Mouse (Mus musculus) midbrain, embryonic 11.5 days (tissue): ENCODE measurements around the gene Trabd2b. TPM values are rescaled to one million over a fixed set of nuclear protein-coding genes. Genes with fewer than 3 reads are reported as not detected.

Source experiments
- ATAC-seq: fragments of 200-750 bp; cut with Nextera tagmentation; 2 replicates; pipeline ENCODE4 v1.8.0; 2017; ENCODE audit warnings: moderate TSS enrichment, moderate library complexity; ENCODE audit not compliant: low FRiP score
- DNase-seq: peaks from one replicate; pipeline ENCODE4 v3.0.0; 2015; ENCODE audit warnings: low spot score; ENCODE audit errors: missing footprints
- H3K27ac ChIP-seq: fragments of 300-500 bp; sonication (generic); 2 replicates; pipeline ENCODE4 v1.5.1; 2014; ENCODE audit warnings: low read depth, low read length
- H3K27me3 ChIP-seq: fragments of 300-500 bp; sonication (generic); 2 replicates; pipeline ENCODE4 v1.6.1; 2014; ENCODE audit warnings: mild to moderate bottlenecking, low read length, moderate library complexity, mixed read lengths; ENCODE audit not compliant: control insufficient read depth, insufficient read depth
- H3K36me3 ChIP-seq: fragments of 300-500 bp; sonication (generic); 2 replicates; pipeline ENCODE4 v1.6.1; 2014; ENCODE audit warnings: mild to moderate bottlenecking, low read length, moderate library complexity, mixed read lengths; ENCODE audit not compliant: control insufficient read depth, insufficient read depth
- H3K4me1 ChIP-seq: fragments of 300-500 bp; sonication (generic); 2 replicates; pipeline ENCODE4 v1.6.1; 2014; ENCODE audit warnings: low read length; ENCODE audit not compliant: control insufficient read depth, insufficient read depth
- H3K4me2 ChIP-seq: fragments of 300-500 bp; sonication (generic); 2 replicates; pipeline ENCODE4 v1.6.1; 2014; ENCODE audit warnings: mild to moderate bottlenecking, moderate library complexity
- H3K4me3 ChIP-seq: fragments of 300-500 bp; sonication (generic); 2 replicates; pipeline ENCODE4 v1.5.1; 2014; ENCODE audit warnings: low read depth, low read length
- H3K9ac ChIP-seq: fragments of 300-500 bp; sonication (generic); 2 replicates; pipeline ENCODE4 v1.6.1; 2014; ENCODE audit warnings: low read length
- H3K9me3 ChIP-seq: fragments of 300-500 bp; sonication (generic); 2 replicates; pipeline ENCODE4 v1.6.1; 2016; ENCODE audit warnings: low read length; ENCODE audit not compliant: control insufficient read depth
- WGBS: fragments of 180-500 bp; shearing (Covaris S2); extraction: QIAGEN DNeasy Blood & Tissue Kit; methylation state at CpG from one replicate; pipeline ENCODE4 v1.1.7; 2014; 5-methylcytosine and 5-hydroxymethylcytosine counted together
- polyA plus RNA-seq: library from polyadenylated mRNA; unstranded; fragments of >200 nt; fragmentation: Nextera tagmentation; extraction: Ambion mirVana; gene quantifications from 2 replicates; pipeline ENCODE4 v1.2.1, GENCODE M21; 2014

Trabd2b gene
- polyA plus RNA-seq, 1 experiment from 2014 or later = 2.2 TPM

DNA sequence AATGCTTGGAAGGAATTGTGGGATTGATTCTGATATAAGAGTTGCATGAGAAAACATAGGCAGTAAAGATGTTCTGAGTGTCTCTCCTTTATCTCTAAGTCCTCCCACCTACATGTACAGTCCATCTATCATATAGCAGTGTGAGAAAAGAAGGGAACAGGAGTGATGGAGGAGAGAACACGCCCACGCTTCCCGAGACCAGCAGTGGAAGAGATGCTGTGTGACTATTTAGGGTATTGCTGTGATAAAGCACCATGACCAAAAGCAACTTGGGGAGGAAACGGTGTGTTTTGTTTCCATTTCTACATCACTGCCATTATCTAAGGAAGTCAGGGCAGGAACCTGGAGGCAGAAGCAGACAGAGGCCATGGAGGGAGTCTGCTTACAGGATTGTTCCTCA, 235.9 kb downstream of the Trabd2b start:
- peak; percentile 26 for DNase-seq
- Histone ChIP-seq H3K4me2 (no peak overlapping the region), H3K27ac (no peak overlapping the region), H3K36me3 (no peaks in the 10 kb centered on the region), H3K9ac (no peak overlapping the region), H3K27me3 (no peaks in the 10 kb centered on the region), H3K4me1 (no peaks in the 10 kb centered on the region), H3K4me3 (no peak overlapping the region), H3K9me3 (no peaks in the 10 kb centered on the region)
- no peak for ATAC-seq
- WGBS = 96% methylated on average over 4 of the region's 4 CpGs

- peak; percentile 28 for DNase-seq
- 92% methylated on average over 20 of the region's 20 CpGs for WGBS
- Histone ChIP-seq H3K4me1 (peaks cover 4% of the 10 kb centered on the region), H3K27me3 (peaks cover 7% of the 10 kb centered on the region), H3K4me2 (no peak overlapping the region), H3K9ac (no peak overlapping the region), H3K36me3 (no peaks in the 10 kb centered on the region), H3K27ac (no peak overlapping the region), H3K4me3 (no peak overlapping the region), H3K9me3 (no peaks in the 10 kb centered on the region)
- ATAC-seq = no peak
Observed at GRCm38 (mm10) chr4:114643679-114644208, 237.2 kb downstream of the Trabd2b start.

DNA sequence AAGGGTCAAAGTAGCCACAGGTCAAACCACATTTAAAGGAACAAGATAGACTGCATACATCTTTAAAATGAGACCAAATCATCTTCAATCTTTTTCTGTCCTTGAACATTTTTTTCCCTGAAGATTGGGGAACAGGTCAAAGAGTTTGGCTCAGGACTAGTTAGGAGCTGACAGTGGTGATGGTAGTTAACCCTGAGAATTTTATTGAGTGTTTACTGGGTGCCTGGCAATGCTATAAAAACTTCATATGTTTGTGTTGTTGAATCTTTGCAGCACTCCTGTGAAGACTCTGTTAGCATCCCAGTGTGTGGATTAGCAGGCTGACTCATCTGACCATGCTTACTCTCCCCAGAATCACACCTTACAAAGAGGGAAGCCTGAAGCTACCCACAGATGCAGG, 238.8 kb downstream of the Trabd2b start:
- H3K27ac ChIP-seq = no peak overlapping the region
- DNase-seq (peak; percentile 60), ATAC-seq (no peak)
- peaks cover 6% of the 10 kb centered on the region for H3K4me1 ChIP-seq
- no peak overlapping the region for H3K9ac ChIP-seq
- H3K9me3 ChIP-seq = no peaks in the 10 kb centered on the region
- peaks cover 15% of the 10 kb centered on the region for H3K27me3 ChIP-seq
- no peaks in the 10 kb centered on the region for H3K36me3 ChIP-seq
- H3K4me2 ChIP-seq = no peak overlapping the region
- H3K4me3 ChIP-seq = no peak overlapping the region

DNA sequence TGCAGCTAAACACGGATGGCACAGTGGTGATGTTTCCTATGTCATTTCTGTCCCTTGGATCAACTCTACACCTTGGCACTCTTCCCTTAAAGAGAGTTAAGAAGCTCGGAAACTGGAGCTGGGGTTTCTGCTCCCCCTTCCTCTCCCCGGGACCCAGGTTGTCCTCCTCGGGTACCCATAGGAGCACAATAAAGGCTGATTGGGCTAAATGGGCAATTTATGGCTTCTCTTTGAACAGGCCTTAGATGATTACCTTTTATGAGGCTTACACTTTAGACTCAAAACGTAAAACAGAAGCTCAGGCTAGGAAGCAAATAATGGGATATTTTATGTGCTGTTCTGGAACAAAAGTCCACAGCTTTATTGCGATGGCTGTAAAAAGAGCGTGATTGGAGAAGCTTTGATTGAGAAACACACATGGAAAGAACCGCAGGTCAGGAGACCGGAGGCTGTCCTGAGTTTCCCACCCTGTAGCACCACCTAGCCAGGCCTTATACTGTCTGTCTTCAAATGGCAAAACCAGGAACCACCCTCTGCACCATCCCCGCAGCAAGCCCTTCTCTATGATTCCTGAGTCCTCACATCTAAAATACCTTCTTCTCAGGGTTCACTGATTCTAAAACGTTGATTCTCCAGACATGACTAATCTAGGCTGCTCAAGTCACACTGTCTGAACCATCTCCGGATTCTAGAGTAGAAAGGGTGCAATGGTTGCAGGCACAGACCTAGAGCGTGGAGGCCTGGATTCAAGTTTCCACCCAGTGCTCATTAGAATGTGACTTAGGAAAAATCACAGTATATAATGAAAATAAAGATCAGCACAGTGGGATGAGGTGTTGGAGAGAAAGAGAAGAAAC, 240.5 kb downstream of the Trabd2b start:
- Histone ChIP-seq H3K27me3 (peaks cover 17% of the 10 kb centered on the region), H3K9ac (no peak overlapping the region), H3K36me3 (no peaks in the 10 kb centered on the region), H3K4me2 (no peak overlapping the region), H3K27ac (no peak overlapping the region), H3K9me3 (no peaks in the 10 kb centered on the region), H3K4me3 (no peak overlapping the region), H3K4me1 (peaks cover 6% of the 10 kb centered on the region)
- DNase-seq (no peak), ATAC-seq (0 out of 2 replicates have a peak, but pooled peaks have one; percentile 3)
- 73% methylated on average over 13 of the region's 13 CpGs for WGBS

- H3K27me3 ChIP-seq = peaks cover 17% of the 10 kb centered on the region
- DNase-seq = peak; percentile 97
- no peaks in the 10 kb centered on the region for H3K36me3 ChIP-seq
- ATAC-seq = peak; percentile 51
- peaks cover 6% of the 10 kb centered on the region for H3K4me1 ChIP-seq
- no peak overlapping the region for H3K4me2 ChIP-seq
- WGBS = 9% methylated on average over 4 of the region's 4 CpGs
- H3K9me3 ChIP-seq = no peaks in the 10 kb centered on the region
- H3K27ac ChIP-seq = no peak overlapping the region
- no peak overlapping the region for H3K4me3 ChIP-seq
- H3K9ac ChIP-seq = no peak overlapping the region
Observed at GRCm38 (mm10) chr4:114647689-114648088, 241.2 kb downstream of the Trabd2b start.

DNA sequence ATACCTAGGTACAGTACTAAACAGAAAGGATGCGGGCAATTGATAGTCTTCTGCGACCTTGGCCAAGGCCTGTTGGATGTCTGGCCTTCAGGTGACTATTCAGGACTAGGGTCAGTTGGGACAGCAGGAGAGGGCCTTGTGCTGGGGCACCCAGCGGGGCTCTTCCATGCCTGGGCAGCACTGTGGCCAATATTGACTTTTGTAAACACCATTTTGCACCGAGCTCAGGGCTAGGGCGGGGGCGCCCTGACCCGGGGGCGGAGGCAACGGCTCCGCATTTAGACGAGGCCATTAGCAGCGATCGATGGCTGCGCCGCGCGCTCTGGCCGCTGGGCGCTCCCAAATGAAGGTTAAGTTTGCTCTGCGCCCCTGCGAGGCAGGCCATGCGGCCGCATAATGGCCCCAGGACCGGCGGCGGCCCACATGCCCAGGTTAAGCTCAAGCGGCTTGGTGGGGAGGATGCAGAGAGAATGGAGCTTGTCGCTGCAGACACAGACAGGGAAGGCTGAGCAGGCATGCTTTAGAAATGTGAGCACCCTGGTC, 242.1 kb downstream of the Trabd2b start:
- 10% methylated on average over 28 of the region's 28 CpGs for WGBS
- Histone ChIP-seq H3K4me2 (peak overlapping the region; percentile 19; the same call in 1 of the 2 replicates), H3K4me1 (peaks cover 6% of the 10 kb centered on the region), H3K27ac (no peak overlapping the region), H3K4me3 (no peak overlapping the region), H3K27me3 (peaks cover 17% of the 10 kb centered on the region), H3K9me3 (no peaks in the 10 kb centered on the region), H3K36me3 (no peaks in the 10 kb centered on the region), H3K9ac (no peak overlapping the region)
- ATAC-seq = peak; percentile 73
- peak; percentile 94 for DNase-seq

GRCm38 (mm10) chr4:114650551-114650950, 244.0 kb downstream of the Trabd2b start:
- H3K9ac ChIP-seq = no peak overlapping the region
- 86% methylated on average over 6 of the region's 6 CpGs for WGBS
- H3K9me3 ChIP-seq = no peaks in the 10 kb centered on the region
- H3K4me2 ChIP-seq = no peak overlapping the region
- H3K27me3 ChIP-seq = peaks cover 17% of the 10 kb centered on the region
- no peak overlapping the region for H3K4me3 ChIP-seq
- ATAC-seq (no peak), DNase-seq (no peak)
- no peak overlapping the region for H3K27ac ChIP-seq
- H3K4me1 ChIP-seq = peaks cover 6% of the 10 kb centered on the region
- no peaks in the 10 kb centered on the region for H3K36me3 ChIP-seq

GRCm38 (mm10) chr4:114651007-114651406, 244.5 kb downstream of the Trabd2b start:
- ATAC-seq = no peak
- Histone ChIP-seq H3K36me3 (no peaks in the 10 kb centered on the region), H3K4me3 (no peak overlapping the region), H3K4me1 (peaks cover 6% of the 10 kb centered on the region), H3K9ac (no peak overlapping the region), H3K27ac (no peak overlapping the region), H3K4me2 (no peak overlapping the region), H3K27me3 (peaks cover 17% of the 10 kb centered on the region), H3K9me3 (no peaks in the 10 kb centered on the region)
- 57% methylated on average over 3 of the region's 3 CpGs for WGBS
- DNase-seq = no peak

- ATAC-seq (no peak), DNase-seq (no peak)
- Histone ChIP-seq H3K4me1 (peaks cover 6% of the 10 kb centered on the region), H3K9ac (no peak overlapping the region), H3K27ac (no peak overlapping the region), H3K4me2 (no peak overlapping the region), H3K36me3 (no peaks in the 10 kb centered on the region), H3K27me3 (peaks cover 17% of the 10 kb centered on the region), H3K4me3 (no peak overlapping the region), H3K9me3 (no peaks in the 10 kb centered on the region)
- 76% methylated on average over 5 of the region's 5 CpGs for WGBS
Observed at GRCm38 (mm10) chr4:114651606-114652005, 245.1 kb downstream of the Trabd2b start.
